Mouse (Mus musculus): ENCODE results near the gene Mab21l3. TPM values are rescaled to one million over a fixed set of nuclear protein-coding genes. Genes with fewer than 3 reads are reported as not detected.
A peak's percentile ranks its signal among the peaks of the same experiment; 100 is the strongest.

The Mab21l3 gene
- polyA plus RNA-seq (2016; fragmentation: Nextera tagmentation; extraction: Ambion mirVana): 0.40 and 0.57 TPM in 2 replicates

DNA sequence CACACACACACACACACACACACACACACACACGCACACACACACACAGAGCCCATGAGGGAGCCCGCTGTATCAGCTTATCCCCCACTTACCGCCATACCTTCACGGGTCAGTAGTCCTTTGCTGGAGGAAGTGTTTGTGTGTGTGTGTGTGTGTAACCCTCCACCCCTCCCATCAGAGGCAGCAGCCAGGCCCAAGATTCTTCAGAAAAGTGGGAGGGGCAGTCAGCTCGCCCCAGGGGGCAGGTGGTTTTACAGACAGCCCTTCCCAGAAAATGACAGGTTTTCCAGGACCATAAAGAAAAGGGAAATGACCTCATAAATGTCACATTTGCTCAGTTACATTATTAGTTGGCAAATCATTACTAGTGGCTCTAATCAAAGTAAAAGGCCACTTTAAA, at the start of gene Mab21l3:
TSS of gene Mab21l3 (minus strand) at position 144 of the 400 bp plus-strand sequence.
- H3K4me1 ChIP-seq: peaks cover 14% of the 10 kb centered on the region
- WGBS: 79% methylated on average over 5 of the region's 5 CpGs
- peak; percentile 41 for DNase-seq (ENCODE audit: low spot score)
- H3K9me3 ChIP-seq: no peaks in the 10 kb centered on the region
- no peaks in the 10 kb centered on the region for H3K36me3 ChIP-seq
- no peak within 1 kb of the TSS for H3K27ac ChIP-seq
- no peaks in the 10 kb centered on the region for H3K27me3 ChIP-seq (ENCODE audit: insufficient read depth, poor library complexity, severe bottlenecking)
- H3K4me3 ChIP-seq: no peak within 1 kb of the TSS

DNA sequence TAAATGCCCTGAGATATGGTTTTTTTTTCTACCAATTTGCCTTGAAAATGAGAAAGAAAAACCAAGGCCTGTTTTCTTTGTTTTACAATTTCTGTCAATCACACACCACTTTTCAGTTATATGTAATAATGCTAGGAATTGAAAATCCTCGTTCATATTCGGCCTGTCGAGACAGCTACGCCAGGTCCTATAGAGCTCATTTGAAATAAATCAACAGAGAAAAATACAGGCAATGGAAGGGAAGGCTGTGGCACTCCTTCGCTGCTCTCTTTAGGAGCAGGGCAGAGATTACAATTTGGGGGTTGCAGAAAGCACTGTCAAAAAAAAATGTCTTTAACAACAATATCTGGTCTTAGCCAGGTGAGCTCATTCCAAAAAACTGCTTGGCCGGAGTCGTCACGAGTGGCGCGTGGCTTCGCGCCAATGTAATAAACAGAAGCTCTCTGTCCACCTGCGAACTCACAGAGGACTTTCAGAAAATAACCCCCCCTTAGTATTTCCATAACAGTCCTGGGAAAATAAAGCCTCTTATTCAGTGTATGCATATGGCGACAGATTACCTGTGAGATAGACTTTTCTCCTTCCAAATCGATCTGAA, 48.7 kb upstream of the Mab21l3 start:
- Histone ChIP-seq H3K4me3 (no peak overlapping the region), H3K27me3 (ENCODE audit: insufficient read depth, poor library complexity, severe bottlenecking) (no peaks in the 10 kb centered on the region), H3K27ac (no peak overlapping the region), H3K36me3 (peaks cover 5% of the 10 kb centered on the region; the same call in 1 of the 2 replicates), H3K4me1 (peaks cover 10% of the 10 kb centered on the region), H3K9me3 (no peaks in the 10 kb centered on the region)
- no peak for DNase-seq (ENCODE audit: low spot score)
- 88% methylated on average over 15 of the region's 15 CpGs for WGBS

DNA sequence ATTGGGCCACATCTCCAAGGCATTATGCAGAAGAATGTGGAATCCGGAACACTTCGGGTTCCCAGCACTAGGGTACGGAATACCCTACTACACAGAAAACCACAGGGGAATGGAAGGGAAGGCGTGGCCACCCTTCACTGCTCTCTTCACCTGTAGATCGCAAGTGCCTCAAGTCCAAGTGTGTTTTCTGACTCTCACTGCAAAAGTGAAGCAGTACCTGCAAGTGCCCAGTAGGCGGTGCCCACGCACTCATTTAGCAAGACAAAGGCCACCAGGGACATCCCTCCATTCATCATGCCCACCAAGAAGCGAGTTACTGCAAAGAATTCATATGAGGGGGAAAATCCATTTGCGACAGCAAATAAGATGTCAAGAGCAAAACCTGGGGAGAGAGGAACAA, 48.1 kb upstream of the Mab21l3 start:
- Histone ChIP-seq H3K27ac (no peak overlapping the region), H3K4me3 (no peak overlapping the region), H3K9me3 (no peaks in the 10 kb centered on the region), H3K4me1 (peaks cover 5% of the 10 kb centered on the region), H3K36me3 (peaks cover 5% of the 10 kb centered on the region; the same call in 1 of the 2 replicates), H3K27me3 (ENCODE audit: insufficient read depth, poor library complexity, severe bottlenecking) (no peaks in the 10 kb centered on the region)
- DNase-seq (ENCODE audit: low spot score): no peak
- 27% methylated on average over 9 of the region's 9 CpGs for WGBS

DNA sequence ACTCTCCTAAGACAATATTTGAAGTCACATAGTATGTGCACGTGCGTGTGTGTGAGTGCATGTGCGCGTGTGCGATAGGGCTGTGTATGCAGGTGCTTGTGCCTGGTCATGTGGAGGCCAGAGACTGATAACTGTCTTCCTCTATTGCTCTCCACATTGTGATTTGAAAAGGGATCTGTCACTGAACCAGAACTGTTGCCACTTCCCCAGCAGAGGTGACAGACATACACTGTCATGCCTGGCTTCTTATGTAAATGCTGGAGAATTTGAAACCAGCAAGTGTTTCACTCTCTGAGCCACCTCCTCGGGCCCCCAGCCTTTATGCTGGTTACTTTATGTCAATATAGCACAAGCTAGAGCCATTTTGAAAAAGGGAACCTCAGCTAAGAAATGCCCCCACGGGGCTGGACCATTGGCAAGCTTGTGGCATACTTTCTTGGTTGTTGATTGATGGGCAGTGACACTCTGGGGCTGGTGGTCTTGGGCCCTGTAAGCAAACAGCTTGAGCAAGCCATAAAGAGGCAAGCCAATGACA, 46.7 kb upstream of the Mab21l3 start:
- H3K36me3 ChIP-seq: peaks cover 5% of the 10 kb centered on the region; the same call in 1 of the 2 replicates
- WGBS: 78% methylated on average over 7 of the region's 7 CpGs

DNA sequence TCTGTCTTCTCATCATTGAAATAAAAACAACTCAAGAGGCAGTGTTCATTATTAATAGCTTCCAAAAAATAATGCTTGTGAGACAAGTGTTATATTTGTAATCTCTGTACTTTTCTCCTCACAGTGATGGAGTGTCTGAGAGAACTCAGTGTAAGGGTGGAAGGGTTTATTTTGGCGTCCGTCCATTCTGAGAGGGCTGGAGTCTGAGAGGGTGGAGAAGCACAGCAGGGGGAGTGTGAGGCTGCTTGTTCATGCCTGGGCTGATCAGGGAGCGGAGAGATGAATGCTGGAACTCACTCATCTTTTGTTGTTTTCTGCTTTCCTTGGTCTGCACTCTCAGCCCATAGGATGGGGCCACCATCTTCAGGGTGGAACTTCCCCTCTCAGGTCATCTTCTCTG, 36.8 kb upstream of the Mab21l3 start:
- Histone ChIP-seq H3K9me3 (no peaks in the 10 kb centered on the region), H3K27me3 (ENCODE audit: insufficient read depth, poor library complexity, severe bottlenecking) (no peaks in the 10 kb centered on the region), H3K4me3 (no peak overlapping the region), H3K4me1 (no peaks in the 10 kb centered on the region), H3K27ac (no peak overlapping the region), H3K36me3 (0 out of 2 replicates have a peak, but pooled peaks cover 4% of the 10 kb centered on the region)
- DNase-seq (ENCODE audit: low spot score): peak; percentile 52
- 38% methylated on average over 3 of the region's 3 CpGs for WGBS

More for the DNA sequence above, 46.7 kb upstream of the Mab21l3 start:
- H3K27me3 ChIP-seq (ENCODE audit: insufficient read depth, poor library complexity, severe bottlenecking): no peaks in the 10 kb centered on the region
- no peak for DNase-seq (ENCODE audit: low spot score)
- no peaks in the 10 kb centered on the region for H3K9me3 ChIP-seq
- H3K27ac ChIP-seq: no peak overlapping the region
- no peaks in the 10 kb centered on the region for H3K4me1 ChIP-seq
- H3K4me3 ChIP-seq: no peak overlapping the region

DNA sequence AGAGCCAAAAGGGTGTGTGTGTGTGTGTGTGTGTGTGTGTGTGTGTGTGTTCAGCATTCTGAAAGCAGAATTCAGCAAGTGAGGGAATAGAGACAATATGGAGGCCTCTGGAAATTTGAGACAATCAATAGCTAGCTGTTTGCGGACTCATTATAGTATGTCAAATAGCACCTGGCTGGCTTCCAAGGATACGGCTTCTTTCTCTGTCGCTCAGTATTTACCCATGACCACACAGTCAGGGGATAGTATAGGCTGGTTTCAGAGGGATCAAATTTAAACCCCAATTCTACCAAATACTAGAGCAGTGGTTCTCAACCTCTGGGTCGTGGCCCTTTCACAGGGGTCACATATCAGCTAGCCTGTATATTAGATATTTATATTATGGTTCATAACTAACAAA, 36.3 kb upstream of the Mab21l3 start:
- Histone ChIP-seq H3K36me3 (peaks cover 6% of the 10 kb centered on the region; the same call in 1 of the 2 replicates), H3K4me1 (no peaks in the 10 kb centered on the region), H3K27me3 (ENCODE audit: insufficient read depth, poor library complexity, severe bottlenecking) (no peaks in the 10 kb centered on the region), H3K27ac (no peak overlapping the region), H3K4me3 (no peak overlapping the region), H3K9me3 (no peaks in the 10 kb centered on the region)
- peak; percentile 14 for DNase-seq (ENCODE audit: low spot score)
- 84% methylated on average over 4 of the region's 4 CpGs for WGBS

DNA sequence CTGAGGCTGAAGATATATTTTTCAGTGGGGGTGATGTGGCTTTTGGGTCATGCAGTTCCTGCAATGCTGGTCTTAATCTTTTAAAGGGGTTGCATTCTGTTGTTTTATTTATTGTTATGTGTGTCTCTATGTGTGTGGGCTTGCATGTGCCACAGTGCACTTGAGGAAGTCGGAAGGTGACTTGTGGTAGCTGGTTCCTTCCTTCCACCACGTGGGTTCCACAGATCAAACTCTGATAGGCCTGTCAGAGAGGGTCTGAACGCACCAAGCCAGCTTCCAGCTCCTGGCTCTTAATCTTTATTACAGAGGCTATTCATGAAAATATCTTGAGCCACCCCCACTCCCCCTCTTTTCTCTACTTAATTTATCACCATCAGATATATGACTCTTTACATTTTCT, 35.1 kb upstream of the Mab21l3 start:
- Histone ChIP-seq H3K4me3 (no peak overlapping the region), H3K27me3 (ENCODE audit: insufficient read depth, poor library complexity, severe bottlenecking) (no peaks in the 10 kb centered on the region), H3K4me1 (no peaks in the 10 kb centered on the region), H3K36me3 (peaks cover 17% of the 10 kb centered on the region; the same call in 1 of the 2 replicates), H3K9me3 (no peaks in the 10 kb centered on the region), H3K27ac (no peak overlapping the region)
- WGBS: 55% methylated on average over 3 of the region's 3 CpGs
- DNase-seq (ENCODE audit: low spot score): peak; percentile 43

DNA sequence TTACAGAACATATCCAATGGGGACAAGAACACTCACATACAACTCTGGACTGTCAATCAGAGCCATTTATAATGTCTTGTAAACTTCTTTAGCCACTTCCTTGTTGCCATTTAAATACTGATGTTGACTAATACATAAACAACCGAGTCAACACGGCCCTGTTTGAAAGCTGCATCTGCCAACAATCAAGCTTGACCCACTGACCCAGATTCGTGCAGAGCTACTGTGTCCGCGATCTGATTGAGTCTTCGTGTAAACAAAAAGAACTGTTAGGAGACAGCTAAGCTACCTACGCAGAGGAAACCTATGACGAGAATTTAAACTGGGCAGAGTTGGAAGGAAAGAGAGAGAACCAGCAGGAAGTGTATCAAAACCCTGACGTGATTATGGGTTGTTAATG, 33.0 kb upstream of the Mab21l3 start:
- Histone ChIP-seq H3K27ac (no peak overlapping the region), H3K27me3 (ENCODE audit: insufficient read depth, poor library complexity, severe bottlenecking) (no peaks in the 10 kb centered on the region), H3K9me3 (no peaks in the 10 kb centered on the region), H3K4me1 (peaks cover 4% of the 10 kb centered on the region), H3K4me3 (no peak overlapping the region), H3K36me3 (peaks cover 26% of the 10 kb centered on the region)
- DNase-seq (ENCODE audit: low spot score): peak; percentile 46
- 65% methylated on average over 9 of the region's 9 CpGs for WGBS

DNA sequence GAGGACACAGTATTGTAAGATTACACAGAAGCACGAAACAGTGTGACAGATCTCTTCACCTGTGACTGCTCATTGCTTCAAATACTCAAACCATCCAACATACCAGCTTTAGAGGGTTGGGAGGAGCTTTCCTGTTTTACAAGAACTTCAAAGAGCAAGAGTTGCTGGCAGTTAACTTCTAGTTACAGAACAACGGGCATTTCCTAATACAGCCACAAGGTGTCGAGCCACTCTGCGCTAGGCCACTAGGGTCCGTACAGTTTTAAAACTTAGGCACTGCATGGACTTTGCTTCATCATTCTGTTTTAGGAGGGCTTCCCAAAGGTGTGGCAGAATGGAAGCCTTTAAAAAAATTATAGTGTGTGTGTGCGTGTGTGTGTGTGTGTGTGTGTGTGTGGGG, 32.1 kb upstream of the Mab21l3 start:
- Histone ChIP-seq H3K9me3 (no peaks in the 10 kb centered on the region), H3K4me3 (no peak overlapping the region), H3K27me3 (ENCODE audit: insufficient read depth, poor library complexity, severe bottlenecking) (no peaks in the 10 kb centered on the region), H3K36me3 (peaks cover 28% of the 10 kb centered on the region), H3K4me1 (peaks cover 10% of the 10 kb centered on the region), H3K27ac (no peak overlapping the region)
- WGBS: 76% methylated on average over 6 of the region's 6 CpGs
- peak; percentile 59 for DNase-seq (ENCODE audit: low spot score)

DNA sequence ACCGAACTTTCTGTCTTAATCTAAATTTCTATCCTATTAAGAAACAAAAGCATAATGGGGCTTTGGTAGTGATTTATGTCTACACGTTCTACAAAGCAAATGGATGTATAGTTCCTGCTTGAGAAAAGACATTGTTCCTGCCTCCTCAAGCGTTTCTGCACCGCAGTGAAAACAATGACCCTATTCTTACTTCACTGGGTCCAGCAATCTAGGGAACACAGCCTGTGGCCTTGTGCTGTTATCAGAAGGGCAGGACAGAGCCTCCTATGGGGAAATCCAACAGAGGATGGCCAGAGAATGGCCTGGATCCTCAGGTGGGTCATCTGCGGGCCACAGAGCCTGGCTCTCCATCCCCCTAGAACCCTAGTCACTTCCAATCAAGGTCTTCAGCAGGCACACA, 29.4 kb upstream of the Mab21l3 start:
- 65% methylated on average over 5 of the region's 5 CpGs for WGBS
- H3K27me3 ChIP-seq (ENCODE audit: insufficient read depth, poor library complexity, severe bottlenecking): no peaks in the 10 kb centered on the region

DNA sequence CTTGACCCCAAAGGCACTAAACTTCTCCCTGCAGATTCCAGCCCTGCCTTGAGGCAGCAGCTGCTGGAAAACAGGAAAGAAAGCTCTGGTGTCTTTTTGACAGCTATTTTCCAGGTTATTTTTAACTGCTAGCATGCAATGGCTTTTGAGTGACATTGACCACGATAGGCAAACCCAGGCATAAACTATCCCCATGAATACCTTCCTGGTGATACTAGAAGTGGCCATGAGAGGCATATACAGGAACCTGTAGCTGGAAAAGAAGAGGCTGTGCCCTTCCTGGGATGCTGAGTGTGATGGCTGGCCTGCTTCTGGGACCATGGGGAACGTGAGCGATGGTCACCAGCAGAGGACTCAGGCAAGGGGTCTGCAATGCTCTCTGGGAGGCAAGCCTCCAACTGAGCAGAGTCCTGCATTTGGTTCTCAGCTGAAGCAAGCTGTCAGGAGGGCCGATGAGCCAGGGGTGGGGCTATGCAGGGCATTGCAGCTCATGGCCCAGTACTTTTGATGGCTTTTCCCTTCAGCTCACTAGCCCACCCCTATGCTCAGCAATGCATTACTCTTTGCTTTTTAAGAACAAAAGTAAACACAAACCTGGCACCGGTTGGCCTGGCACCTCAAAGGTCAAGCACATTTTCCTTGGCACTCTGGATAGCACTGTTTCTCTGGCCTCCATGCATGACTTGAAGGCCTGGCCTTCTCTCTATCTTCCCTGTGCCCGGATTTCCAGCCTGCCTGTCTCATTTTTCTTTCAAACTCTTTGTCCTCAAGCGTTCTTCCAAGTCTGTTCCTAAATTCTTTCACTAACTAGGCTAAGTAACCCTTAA, 27.9 kb upstream of the Mab21l3 start:
- H3K27ac ChIP-seq: peak overlapping the region; percentile 42
- no peaks in the 10 kb centered on the region for H3K27me3 ChIP-seq (ENCODE audit: insufficient read depth, poor library complexity, severe bottlenecking)
- peak; percentile 72 for DNase-seq (ENCODE audit: low spot score)
- no peak overlapping the region for H3K4me3 ChIP-seq
- no peaks in the 10 kb centered on the region for H3K9me3 ChIP-seq
- H3K36me3 ChIP-seq: peaks cover 43% of the 10 kb centered on the region
- WGBS: 65% methylated on average over 7 of the region's 7 CpGs
- peaks cover 10% of the 10 kb centered on the region for H3K4me1 ChIP-seq

More for the DNA sequence above, 29.4 kb upstream of the Mab21l3 start:
- peak; percentile 57 for DNase-seq (ENCODE audit: low spot score)
- Histone ChIP-seq H3K27ac (no peak overlapping the region), H3K4me3 (no peak overlapping the region), H3K4me1 (peaks cover 10% of the 10 kb centered on the region), H3K9me3 (no peaks in the 10 kb centered on the region), H3K36me3 (peaks cover 41% of the 10 kb centered on the region)

DNA sequence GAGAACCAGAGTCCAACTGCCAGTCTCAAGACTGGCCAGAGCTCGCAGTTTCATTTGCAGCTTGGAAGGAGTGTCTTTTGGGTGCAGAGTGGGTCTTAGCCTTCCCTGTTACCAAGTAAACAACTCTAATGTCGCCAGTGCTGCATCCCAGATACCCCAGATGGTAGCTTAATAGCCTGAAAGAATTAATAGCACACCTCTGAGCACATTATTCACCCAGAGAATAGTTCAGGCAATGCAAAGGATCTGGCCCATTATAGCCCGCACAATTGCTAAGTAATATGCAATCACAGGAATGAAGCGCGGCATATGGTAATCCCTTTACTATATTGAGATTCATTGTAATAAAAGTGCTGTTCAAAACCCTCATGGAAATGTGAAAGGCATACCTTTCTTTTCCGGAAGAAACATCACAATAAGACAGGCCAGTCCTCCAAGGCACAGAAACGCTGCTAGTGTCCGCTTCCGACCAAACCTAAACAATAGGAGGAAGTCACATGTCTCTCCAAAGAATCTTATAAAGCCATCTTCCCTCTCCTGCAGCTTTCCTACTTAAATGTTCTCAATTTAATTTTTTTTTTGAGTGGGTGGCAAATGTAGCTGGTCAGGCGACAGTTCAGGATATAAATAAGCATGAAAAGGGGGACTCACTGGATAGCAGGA, 26.6 kb upstream of the Mab21l3 start:
- 80% methylated on average over 10 of the region's 10 CpGs for WGBS
- Histone ChIP-seq H3K27me3 (ENCODE audit: insufficient read depth, poor library complexity, severe bottlenecking) (no peaks in the 10 kb centered on the region), H3K4me3 (no peak overlapping the region), H3K27ac (0 out of 2 replicates have a peak overlapping the region, but pooled peaks have one; percentile 17), H3K9me3 (no peaks in the 10 kb centered on the region), H3K4me1 (peaks cover 10% of the 10 kb centered on the region), H3K36me3 (peaks cover 43% of the 10 kb centered on the region)
- DNase-seq (ENCODE audit: low spot score): peak; percentile 43

Measured in heart, embryonic 10.5 days (tissue).